Mouse (Mus musculus): ENCODE measurements around the gene Ifit1bl2. TPM values are rescaled to one million over a fixed set of nuclear protein-coding genes. Genes with fewer than 3 reads are reported as not detected.
A peak's percentile ranks its signal among the peaks of the same experiment; 100 is the strongest.
"Not testable (repeated sequence)": the region's sequence is repeated elsewhere in the genome, so short reads cannot be mapped to it uniquely, and the experiment has no call there.

Ifit1bl2 gene
- total and polyA plus RNA-seq, 2 experiments, result 0.09 TPM; not detected in 1

DNA sequence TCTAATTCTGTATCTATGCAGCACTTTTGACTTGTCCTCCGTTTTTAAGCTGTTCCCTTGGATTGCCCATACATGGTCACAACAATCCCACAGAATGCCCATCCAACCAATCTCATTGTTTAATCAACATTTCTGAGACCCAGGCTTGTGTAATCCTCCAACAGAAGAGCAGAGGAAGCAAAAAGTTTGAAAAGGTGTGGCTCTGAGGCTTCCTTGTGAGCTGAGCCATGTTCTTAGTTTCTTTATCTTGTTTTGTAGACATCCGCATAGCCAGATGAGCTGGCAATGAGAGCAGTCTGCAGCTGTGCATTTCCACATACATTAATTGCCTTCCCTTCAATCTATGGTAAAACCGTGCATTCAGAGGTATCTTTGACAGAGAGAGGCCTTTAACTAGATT is 35.1 kb downstream of the Ifit1bl2 start:
- Histone ChIP-seq H3K4me3 (ENCODE audit: insufficient read depth, low read depth, low read length) (no peak overlapping the region), H3K27ac (replicated peaks; ENCODE audit: insufficient read depth, low read depth, low read length) (no peak overlapping the region), H3K36me3 (ENCODE audit: control insufficient read depth, insufficient read depth, low read length) (no peaks in the 10 kb centered on the region), H3K9ac (ENCODE audit: low read depth, low read length) (no peak overlapping the region), H3K27me3 (ENCODE audit: control insufficient read depth, insufficient read depth, low read length) (no peaks in the 10 kb centered on the region), H3K79me2 (ENCODE audit: control insufficient read depth, insufficient read depth, low read length) (no peaks in the 10 kb centered on the region), H3K4me1 (ENCODE audit: control insufficient read depth, insufficient read depth, low read length) (peaks cover 2% of the 10 kb centered on the region; the same call in 1 of the 2 replicates)
- WGBS, result 93% methylated on average over 3 of the region's 3 CpGs
- TF ChIP-seq CTCF (IDR thresholded peaks at IDR 0.05; ENCODE audit: low read depth, low read length), result no peak
- no peak for TF ChIP-seq POLR2A (IDR thresholded peaks at IDR 0.05; ENCODE audit: extremely low read depth, insufficient read depth, low read length)
- DNase-seq (ENCODE audit: extremely low read depth, low read depth, low spot score), result no peak

DNA sequence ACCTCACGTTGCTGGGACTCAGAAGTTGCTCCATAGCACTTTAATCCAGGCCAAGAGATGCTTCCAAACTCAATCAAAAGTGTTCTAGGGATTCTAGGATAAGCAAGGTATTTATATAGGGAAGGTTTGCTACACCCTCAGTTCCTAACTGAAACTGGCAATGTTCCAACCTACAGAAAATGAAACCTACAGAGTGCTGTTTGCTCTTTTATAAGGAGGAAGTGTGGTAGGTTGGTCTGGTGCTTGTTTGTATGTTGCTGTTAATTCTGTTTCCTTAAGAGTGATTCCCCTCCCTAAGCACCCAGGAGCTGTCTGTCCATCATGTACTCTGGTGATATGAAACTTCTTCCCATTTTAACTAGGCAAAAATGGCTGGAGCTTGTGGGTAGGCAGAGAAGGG is 38.7 kb downstream of the Ifit1bl2 start, which contains the start of gene Ifit1bl1:
Gene Ifit1bl1 (minus strand): TSS at position 69 of the 400 bp plus-strand sequence.
- H3K27me3 ChIP-seq (ENCODE audit: control insufficient read depth, insufficient read depth, low read length); H3K27ac ChIP-seq (replicated peaks; ENCODE audit: insufficient read depth, low read depth, low read length); H3K9ac ChIP-seq (ENCODE audit: low read depth, low read length); H3K36me3 ChIP-seq (ENCODE audit: control insufficient read depth, insufficient read depth, low read length); H3K4me1 ChIP-seq (ENCODE audit: control insufficient read depth, insufficient read depth, low read length); H3K4me3 ChIP-seq (ENCODE audit: insufficient read depth, low read depth, low read length); H3K79me2 ChIP-seq (ENCODE audit: control insufficient read depth, insufficient read depth, low read length): not testable (repeated sequence)
- DNase-seq (ENCODE audit: extremely low read depth, low read depth, low spot score), result peak; percentile 46
- WGBS, result 79% methylated on average over 1 of the region's 1 CpGs

DNA sequence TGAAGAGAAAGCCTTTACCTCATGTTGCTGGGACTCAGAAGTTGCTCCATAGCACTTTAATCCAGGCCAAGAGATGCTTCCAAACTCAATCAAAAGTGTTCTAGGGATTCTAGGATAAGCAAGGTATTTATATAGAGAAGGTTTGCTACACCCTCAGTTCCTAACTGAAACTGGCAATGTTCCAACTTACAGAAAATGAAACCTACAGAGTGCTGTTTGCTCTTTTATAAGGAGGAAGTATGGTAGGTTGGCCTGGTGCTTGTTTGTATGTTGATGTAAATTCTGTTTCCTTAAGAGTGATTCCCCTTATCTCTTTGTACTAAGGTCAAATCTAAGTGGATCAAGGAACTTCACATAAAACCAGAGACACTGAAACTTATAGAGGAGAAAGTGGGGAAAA is 41.3 kb downstream of the Ifit1bl2 start:
- not testable (repeated sequence) for H3K79me2 ChIP-seq (ENCODE audit: control insufficient read depth, insufficient read depth, low read length); H3K4me3 ChIP-seq (ENCODE audit: insufficient read depth, low read depth, low read length); H3K36me3 ChIP-seq (ENCODE audit: control insufficient read depth, insufficient read depth, low read length); H3K4me1 ChIP-seq (ENCODE audit: control insufficient read depth, insufficient read depth, low read length); H3K27ac ChIP-seq (replicated peaks; ENCODE audit: insufficient read depth, low read depth, low read length); H3K9ac ChIP-seq (ENCODE audit: low read depth, low read length); H3K27me3 ChIP-seq (ENCODE audit: control insufficient read depth, insufficient read depth, low read length)
- peak; percentile 44 for DNase-seq (ENCODE audit: extremely low read depth, low read depth, low spot score)

DNA sequence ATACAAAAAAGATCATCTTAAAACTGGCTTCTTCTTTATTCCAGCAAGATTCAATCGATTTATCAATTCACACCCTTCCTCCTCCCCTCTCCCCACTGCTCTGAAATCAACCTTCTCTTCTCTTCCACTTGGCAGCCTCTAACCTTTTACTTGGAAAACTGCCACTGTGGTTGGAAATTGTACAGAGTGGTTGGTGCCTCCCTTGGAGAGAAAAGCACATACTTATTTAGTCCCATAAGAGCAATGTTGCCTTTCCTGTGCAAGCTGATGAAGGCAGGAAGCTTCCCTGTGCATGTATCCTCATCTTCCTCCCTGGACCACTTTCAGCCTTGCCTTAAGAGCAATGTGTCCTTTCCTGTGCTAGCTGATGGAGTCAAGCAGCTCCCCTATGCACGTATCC is 42.2 kb downstream of the Ifit1bl2 start:
- TF ChIP-seq CTCF (IDR thresholded peaks at IDR 0.05; ENCODE audit: low read depth, low read length) (no peak), POLR2A (IDR thresholded peaks at IDR 0.05; ENCODE audit: extremely low read depth, insufficient read depth, low read length) (no peak)
- Histone ChIP-seq H3K4me3 (ENCODE audit: insufficient read depth, low read depth, low read length) (no peak overlapping the region), H3K36me3 (ENCODE audit: control insufficient read depth, insufficient read depth, low read length) (no peaks in the 10 kb centered on the region), H3K79me2 (ENCODE audit: control insufficient read depth, insufficient read depth, low read length) (no peaks in the 10 kb centered on the region), H3K27ac (replicated peaks; ENCODE audit: insufficient read depth, low read depth, low read length) (no peak overlapping the region), H3K9ac (ENCODE audit: low read depth, low read length) (no peak overlapping the region), H3K4me1 (ENCODE audit: control insufficient read depth, insufficient read depth, low read length) (no peaks in the 10 kb centered on the region; the same call in 1 of the 2 replicates), H3K27me3 (ENCODE audit: control insufficient read depth, insufficient read depth, low read length) (no peaks in the 10 kb centered on the region)
- DNase-seq (ENCODE audit: extremely low read depth, low read depth, low spot score), result peak; percentile 66
- 53% methylated on average over 2 of the region's 2 CpGs for WGBS

DNA sequence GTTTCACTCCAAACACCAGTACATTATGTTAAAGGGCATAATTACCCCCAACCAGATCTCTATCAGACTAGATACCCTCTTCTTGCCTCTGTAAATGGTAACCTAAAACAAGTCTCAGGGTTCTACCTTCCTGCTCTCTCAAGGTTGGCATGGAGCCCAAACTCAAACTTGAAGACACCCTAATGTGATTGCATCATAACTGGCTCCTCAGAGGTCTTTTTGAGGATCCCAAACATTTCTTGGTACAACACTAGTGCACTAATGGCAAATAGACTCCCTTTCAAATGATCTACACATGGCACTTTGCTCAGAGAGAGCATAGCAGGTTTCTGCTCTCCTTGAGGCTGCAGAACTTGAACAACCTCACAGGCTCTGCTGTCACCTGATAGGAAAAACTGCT is 43.7 kb downstream of the Ifit1bl2 start:
- no peaks in the 10 kb centered on the region for H3K36me3 ChIP-seq (ENCODE audit: control insufficient read depth, insufficient read depth, low read length)
- DNase-seq (ENCODE audit: extremely low read depth, low read depth, low spot score), result no peak
- TF ChIP-seq POLR2A (IDR thresholded peaks at IDR 0.05; ENCODE audit: extremely low read depth, insufficient read depth, low read length), result no peak
- TF ChIP-seq CTCF (IDR thresholded peaks at IDR 0.05; ENCODE audit: low read depth, low read length), result no peak
- H3K27me3 ChIP-seq (ENCODE audit: control insufficient read depth, insufficient read depth, low read length), result no peaks in the 10 kb centered on the region
- no peaks in the 10 kb centered on the region; the same call in 1 of the 2 replicates for H3K4me1 ChIP-seq (ENCODE audit: control insufficient read depth, insufficient read depth, low read length)
- H3K9ac ChIP-seq (ENCODE audit: low read depth, low read length), result no peak overlapping the region
- no peak overlapping the region for H3K4me3 ChIP-seq (ENCODE audit: insufficient read depth, low read depth, low read length)
- no peak overlapping the region for H3K27ac ChIP-seq (replicated peaks; ENCODE audit: insufficient read depth, low read depth, low read length)
- H3K79me2 ChIP-seq (ENCODE audit: control insufficient read depth, insufficient read depth, low read length), result no peaks in the 10 kb centered on the region

DNA sequence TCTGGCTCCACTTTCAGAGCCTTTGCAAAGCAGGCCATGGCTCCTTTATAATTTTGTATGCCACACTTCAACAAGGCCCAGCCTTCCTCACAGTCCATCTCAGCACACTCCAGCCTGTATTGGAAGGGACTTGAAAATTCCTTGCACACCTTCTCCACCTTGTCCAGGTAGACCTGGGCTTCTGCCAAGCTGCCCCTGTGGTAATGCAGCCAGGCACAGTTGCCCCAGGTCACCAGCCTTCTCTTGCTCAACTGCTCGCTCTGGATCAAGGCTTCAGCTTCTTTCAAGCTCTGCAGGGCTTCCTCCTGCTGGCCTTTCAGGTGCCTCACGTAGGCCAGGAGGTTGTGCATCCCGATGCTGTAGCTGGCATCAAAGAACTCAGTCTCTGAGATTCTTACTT is 46.0 kb downstream of the Ifit1bl2 start:
- H3K36me3 ChIP-seq (ENCODE audit: control insufficient read depth, insufficient read depth, low read length); H3K9ac ChIP-seq (ENCODE audit: low read depth, low read length); DNase-seq (ENCODE audit: extremely low read depth, low read depth, low spot score); H3K4me1 ChIP-seq (ENCODE audit: control insufficient read depth, insufficient read depth, low read length); H3K79me2 ChIP-seq (ENCODE audit: control insufficient read depth, insufficient read depth, low read length); H3K4me3 ChIP-seq (ENCODE audit: insufficient read depth, low read depth, low read length); H3K27me3 ChIP-seq (ENCODE audit: control insufficient read depth, insufficient read depth, low read length); H3K27ac ChIP-seq (replicated peaks; ENCODE audit: insufficient read depth, low read depth, low read length): not testable (repeated sequence)
- 91% methylated on average over 3 of the region's 3 CpGs for WGBS
